Mouse (Mus musculus) urinary bladder, adult 2 months (tissue): ENCODE results near the gene Mettl16. TPM values are rescaled to one million over a fixed set of nuclear protein-coding genes. Genes with fewer than 3 reads are reported as not detected.
A peak's percentile ranks its signal among the peaks of the same experiment; 100 is the strongest.

Experiments
- DNase-seq: peaks from one replicate; pipeline ENCODE4 v3.0.0; 2022; ENCODE audit warnings: low spot score
- polyA plus RNA-seq: library from polyadenylated mRNA; depleted of rRNA; stranded (reverse); fragments of >200 nt; gene quantifications from 2 replicates; pipeline ENCODE4 v1.2.3, GENCODE M21; 2012; rRNA removed

Mettl16 gene
- 12.1 and 12.4 TPM in 2 replicates for polyA plus RNA-seq

GRCm38 (mm10) chr11:74770595-74771207, at the start of gene Mettl16:
TSS of gene Mettl16 (plus strand) at chr11:74770830.
- DNase-seq: peak; percentile 79

DNA sequence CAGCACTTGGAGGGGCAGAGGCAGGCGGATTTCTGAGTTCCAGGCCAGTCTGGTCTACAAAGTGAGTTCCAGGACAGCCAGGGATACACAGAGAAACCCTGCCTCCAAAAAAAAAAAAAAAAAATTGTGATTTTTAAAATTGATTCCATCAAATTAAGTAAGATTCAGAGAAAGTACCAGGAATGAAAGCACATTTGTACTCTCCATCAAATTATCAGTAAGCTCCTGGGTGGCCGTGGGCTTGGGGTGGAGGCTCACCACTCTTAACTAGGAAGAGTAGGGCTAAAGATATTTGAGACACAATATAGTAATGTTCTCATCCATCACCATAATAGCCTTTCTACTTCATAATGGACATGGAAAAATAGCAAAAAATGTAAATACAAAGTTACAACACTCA, 49.5 kb upstream of the Mettl16 start:
- no peak for DNase-seq

GRCm38 (mm10) chr11:74721971-74722370, 48.7 kb upstream of the Mettl16 start:
- no peak for DNase-seq

GRCm38 (mm10) chr11:74723357-74724234, 47.0 kb upstream of the Mettl16 start:
- DNase-seq: peak; percentile 87

- DNase-seq: peak; percentile 98
These were observed 46.3 kb upstream of the Mettl16 start, which contains the start of gene Pafah1b1 for GRCm38 (mm10) chr11:74724235-74724791. TSS of gene Pafah1b1 (minus strand) at chr11:74724670.

GRCm38 (mm10) chr11:74725181-74725580, 45.4 kb upstream of the Mettl16 start:
- no peak for DNase-seq

GRCm38 (mm10) chr11:74734917-74735316, 35.7 kb upstream of the Mettl16 start:
- DNase-seq: no peak

- no peak for DNase-seq
These were observed 32.8 kb upstream of the Mettl16 start for GRCm38 (mm10) chr11:74737861-74738260.

DNA sequence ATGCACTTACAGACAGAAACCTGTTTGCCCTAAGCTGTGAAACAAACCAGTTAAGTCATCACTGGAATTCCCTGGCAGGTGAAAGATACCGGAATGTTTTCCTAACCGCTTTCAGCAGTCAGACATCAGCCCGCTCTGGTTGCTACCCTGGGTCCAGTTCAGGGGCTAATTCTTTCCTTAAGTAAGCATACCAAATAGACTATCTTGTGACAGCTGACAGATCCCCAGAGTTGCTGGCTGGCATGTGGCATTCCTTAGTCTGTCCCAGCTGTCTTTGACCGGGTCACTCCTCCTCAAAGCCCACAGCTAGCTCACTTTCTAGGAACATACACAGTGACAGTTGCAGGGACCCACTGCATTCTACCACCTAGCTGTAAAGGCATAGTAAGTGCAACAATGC, 22.6 kb upstream of the Mettl16 start:
- DNase-seq: no peak

- no peak for DNase-seq
These were observed 21.4 kb upstream of the Mettl16 start for GRCm38 (mm10) chr11:74749241-74749640.

GRCm38 (mm10) chr11:74750662-74751351, 19.8 kb upstream of the Mettl16 start:
- DNase-seq: no peak

DNA sequence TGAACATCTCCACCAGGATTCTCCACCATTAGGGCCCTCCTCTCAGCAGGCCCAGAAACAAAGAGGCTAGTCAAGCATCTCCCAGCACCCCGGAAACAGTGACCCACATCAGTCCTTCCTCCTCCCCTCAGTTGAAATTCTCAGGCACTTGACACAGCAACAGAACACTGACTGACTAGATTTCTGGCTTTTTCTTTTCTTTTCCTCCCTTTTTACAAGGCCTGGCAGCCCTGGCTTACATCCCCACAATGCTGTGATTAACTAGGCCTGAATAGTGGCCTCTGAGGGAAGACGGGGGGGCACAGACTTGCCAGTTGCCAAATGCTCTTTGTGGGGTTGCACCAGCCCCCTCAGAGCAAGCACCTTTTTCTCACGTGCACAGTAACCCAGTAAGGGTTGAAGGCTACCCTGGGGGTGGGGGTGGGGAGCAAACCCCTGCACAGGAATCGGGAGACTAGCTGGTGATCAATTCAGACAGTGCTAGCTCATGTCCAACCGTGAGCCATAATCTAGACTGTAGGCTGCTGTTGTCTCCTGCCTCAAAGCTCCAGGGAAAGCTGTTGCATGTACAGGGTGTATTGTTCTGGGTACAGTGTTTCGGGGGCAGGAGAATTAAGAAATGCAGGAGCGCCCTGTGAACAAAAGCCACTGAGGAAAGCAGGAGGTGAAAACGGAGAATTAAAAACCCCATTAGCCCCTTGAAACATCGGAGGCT, 19.1 kb upstream of the Mettl16 start:
- no peak for DNase-seq

GRCm38 (mm10) chr11:74756631-74757030, 14.0 kb upstream of the Mettl16 start:
- no peak for DNase-seq

GRCm38 (mm10) chr11:74761011-74761705, 9.5 kb upstream of the Mettl16 start:
- no peak for DNase-seq

DNA sequence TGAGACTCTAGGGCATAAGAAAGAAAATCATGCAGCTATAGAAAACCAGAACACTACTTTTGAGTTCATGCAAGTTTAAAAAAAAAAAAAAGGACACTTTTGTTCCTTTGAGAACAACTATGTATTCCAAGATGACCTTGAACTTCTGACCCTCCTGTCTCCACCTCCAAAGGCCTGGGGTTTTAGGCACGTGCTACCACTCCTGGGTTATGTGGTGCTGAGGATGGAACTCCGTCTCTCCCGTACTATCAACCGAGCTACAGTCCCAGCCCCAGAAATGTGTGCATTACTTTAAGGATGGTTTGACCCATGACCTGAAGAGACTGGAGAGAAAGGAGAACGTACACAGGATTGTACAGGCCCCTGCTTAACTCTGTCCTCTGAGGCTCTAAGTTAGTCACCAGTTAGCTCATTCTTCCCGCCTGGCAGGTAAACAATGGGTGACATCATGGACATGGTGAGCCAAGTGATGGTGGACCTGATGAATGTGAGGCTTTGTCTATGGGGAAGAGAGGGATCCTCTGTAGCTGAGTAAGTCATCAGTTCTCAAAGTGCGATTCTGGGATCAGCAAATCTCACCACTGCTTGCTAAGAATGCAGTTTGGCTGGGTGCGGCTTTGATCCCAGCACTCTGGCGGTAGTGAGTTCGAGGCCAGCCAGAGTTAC, 6.5 kb upstream of the Mettl16 start:
- no peak for DNase-seq

GRCm38 (mm10) chr11:74767469-74767868, 3.2 kb upstream of the Mettl16 start:
- no peak for DNase-seq

- no peak for DNase-seq
These were observed 2.6 kb upstream of the Mettl16 start for GRCm38 (mm10) chr11:74768045-74768444.

DNA sequence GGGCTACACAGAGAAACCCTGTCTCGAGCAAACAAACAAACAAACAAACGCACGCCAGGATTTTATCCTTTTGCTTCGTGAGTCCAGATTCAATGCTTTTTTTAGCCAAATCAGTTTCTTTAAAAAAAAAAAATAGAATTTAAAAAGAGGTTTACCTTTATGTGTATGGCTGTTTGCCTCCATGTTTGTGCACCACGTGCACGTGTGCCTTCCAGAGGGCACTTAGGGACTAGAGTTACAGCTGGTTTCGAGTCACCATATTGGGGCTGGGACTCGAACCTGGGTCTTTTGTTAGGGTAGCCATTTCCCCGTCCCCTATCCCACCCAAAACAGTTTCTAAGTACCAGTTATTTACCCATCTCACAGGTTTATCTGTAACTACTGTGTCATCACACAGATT, 593 bp upstream of the Mettl16 start:
- DNase-seq: no peak

- no peak for DNase-seq
These were observed 604 bp downstream of the Mettl16 start for GRCm38 (mm10) chr11:74771234-74771633.

GRCm38 (mm10) chr11:74771650-74772049, 1.0 kb downstream of the Mettl16 start:
- DNase-seq: no peak
